Mouse (Mus musculus): ENCODE data around the gene Mex3b. TPM values are rescaled to one million over a fixed set of nuclear protein-coding genes. Genes with fewer than 3 reads are reported as not detected.

Mex3b gene
- polyA plus RNA-seq, 1 experiment from 2014 or later, result 11.8 TPM

- ATAC-seq (replicated peaks; ENCODE audit: low FRiP score, low TSS enrichment, low read depth) (no peak), DNase-seq (ENCODE audit: low spot score) (no peak)
- H3K9ac ChIP-seq (ENCODE audit: low read length), result no peak overlapping the region
- H3K4me3 ChIP-seq (ENCODE audit: low read depth, low read length), result no peak overlapping the region
- H3K4me2 ChIP-seq (ENCODE audit: low read length), result no peak overlapping the region
- H3K27ac ChIP-seq (ENCODE audit: low read depth), result no peak overlapping the region
- WGBS, result 81% methylated on average over 4 of the region's 4 CpGs
- H3K4me1 ChIP-seq (replicated peaks; ENCODE audit: control insufficient read depth, insufficient read depth, low read length), result no peaks in the 10 kb centered on the region
- no peaks in the 10 kb centered on the region for H3K9me3 ChIP-seq (ENCODE audit: control insufficient read depth, low read length)
- no peaks in the 10 kb centered on the region for H3K36me3 ChIP-seq (ENCODE audit: control insufficient read depth, insufficient read depth, low read length)
- no peaks in the 10 kb centered on the region for H3K27me3 ChIP-seq (replicated peaks; ENCODE audit: control insufficient read depth, insufficient read depth, low read length)
These were observed 47.2 kb downstream of the Mex3b start for GRCm38 (mm10) chr7:82914297-82914696.

Other genes starting within 250 kb of the Mex3b start
- gene Saxo2, start 218.8 kb upstream of the Mex3b start, polyA plus RNA-seq (2014; fragmentation: Nextera tagmentation; extraction: Ambion mirVana), result 5.9 and 6.1 TPM in 2 replicates
- 31.0 and 32.3 TPM in 2 replicates for gene Efl1, start 218.7 kb upstream of the Mex3b start, polyA plus RNA-seq (2014; fragmentation: Nextera tagmentation; extraction: Ambion mirVana)